Mouse (Mus musculus) liver, embryonic 14.5 days (tissue): ENCODE data around the gene Psmd2.

Source experiments
- CTCF ChIP-seq: IDR thresholded peaks from 2 replicates; pipeline ENCODE4 v1.5.1; 2016; ENCODE audit warnings: antibody characterized with exemption, low read depth, control low read depth
- EP300 ChIP-seq: IDR thresholded peaks from 2 replicates; pipeline ENCODE4 v1.6.1; 2016; ENCODE audit warnings: antibody characterized with exemption, low read depth

- TF ChIP-seq CTCF, result no peak
- no peak for TF ChIP-seq EP300
These were observed 13.1 kb upstream of the Psmd2 start for GRCm38 (mm10) chr16:20638367-20638766.
